Mouse (Mus musculus) myocyte (in vitro differentiated cells): ENCODE measurements around the gene Mterf4.

ENCODE experiments used
- POLR2A ChIP-seq: IDR thresholded peaks from one replicate; pipeline ENCODE4 v1.6.1; 2011; ENCODE audit warnings: low read depth, mild to moderate bottlenecking, control low read depth, moderate library complexity; ENCODE audit not compliant: insufficient read length
- USF1 ChIP-seq: IDR thresholded peaks from one replicate; pipeline ENCODE4 v1.6.1; 2011; ENCODE audit warnings: low read depth, mild to moderate bottlenecking, control low read depth, moderate library complexity

DNA sequence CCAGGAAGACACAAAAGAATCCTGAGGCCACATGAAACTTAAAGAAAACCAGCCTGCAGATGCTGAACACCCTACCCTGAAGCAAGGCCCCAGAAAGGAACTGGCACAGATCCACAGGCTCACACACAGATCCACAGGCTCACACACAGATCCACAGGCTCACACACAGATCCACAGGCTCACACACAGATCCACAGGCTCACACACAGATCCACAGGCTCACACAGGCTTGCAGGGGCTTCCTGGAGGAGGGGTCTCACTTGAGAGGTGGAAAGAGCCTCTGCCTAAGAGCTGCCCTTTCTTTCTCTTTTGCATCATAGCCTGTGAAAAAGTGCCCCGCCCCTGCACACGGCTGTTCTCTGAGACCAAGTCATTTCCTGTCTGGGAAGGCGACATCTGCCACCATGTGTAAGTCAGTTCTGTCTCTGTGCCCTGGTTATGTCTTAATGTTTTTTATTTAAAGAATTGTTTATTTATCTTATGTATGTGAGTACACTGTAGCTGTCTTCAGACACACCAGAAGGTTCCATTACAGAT is 16.0 kb downstream of the Mterf4 start:
- TF ChIP-seq POLR2A (no peak), USF1 (no peak)
